Mouse (Mus musculus): ENCODE data around the gene Uba2.
"Not testable (repeated sequence)": the region's sequence is repeated elsewhere in the genome, so short reads cannot be mapped to it uniquely, and the experiment has no call there.

The Uba2 gene

GRCm38 (mm10) chr7:34169454-34169853 is at the start of gene Uba2:
TSS of gene Uba2 (minus strand) at chr7:34169599.
- DNase-seq (ENCODE audit: low read depth, low spot score), result no peak

- no peak for DNase-seq (ENCODE audit: low read depth, low spot score)
These were observed 49.1 kb upstream of the Uba2 start for GRCm38 (mm10) chr7:34218496-34218895.

DNA sequence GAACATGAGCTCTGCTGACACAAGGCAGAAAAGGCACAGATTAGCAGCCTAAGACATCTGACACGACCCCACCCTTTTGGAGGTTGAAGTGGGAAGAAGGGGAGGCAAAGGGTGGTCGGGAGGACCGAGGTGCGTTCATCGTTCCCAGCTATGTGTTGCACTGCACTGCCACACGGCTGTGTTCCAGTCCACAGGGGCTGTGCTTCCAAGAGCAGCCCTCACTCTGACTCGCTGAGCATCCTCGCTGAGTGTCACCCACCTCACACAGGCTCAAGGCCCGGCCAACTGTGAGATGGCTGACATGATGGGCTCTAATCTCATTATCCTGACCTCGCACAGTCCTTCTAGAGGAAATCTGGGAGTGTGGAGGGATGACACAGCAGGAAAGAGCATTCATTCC is 47.1 kb upstream of the Uba2 start:
- DNase-seq (ENCODE audit: low read depth, low spot score), result no peak

DNA sequence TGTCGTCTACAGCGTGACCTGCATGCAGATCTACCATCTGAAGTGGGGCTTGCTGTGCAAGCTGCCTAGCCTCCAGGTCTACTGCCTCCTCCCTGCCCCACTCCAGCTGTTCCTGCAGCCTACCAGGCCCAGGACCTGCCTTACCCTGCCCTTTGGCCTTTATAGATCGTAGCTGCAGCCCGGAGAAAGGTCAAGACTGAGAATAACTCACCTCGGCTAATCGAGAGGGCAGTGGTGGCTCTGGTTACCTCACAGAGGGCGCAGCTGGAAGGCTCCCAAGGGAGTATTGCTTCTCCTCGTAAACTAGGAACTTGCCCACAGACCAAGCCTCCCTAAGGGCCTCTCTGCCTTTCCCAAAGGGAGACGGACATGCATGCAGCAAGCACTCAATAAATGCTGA is 46.1 kb upstream of the Uba2 start:
- DNase-seq (ENCODE audit: low read depth, low spot score), result no peak

DNA sequence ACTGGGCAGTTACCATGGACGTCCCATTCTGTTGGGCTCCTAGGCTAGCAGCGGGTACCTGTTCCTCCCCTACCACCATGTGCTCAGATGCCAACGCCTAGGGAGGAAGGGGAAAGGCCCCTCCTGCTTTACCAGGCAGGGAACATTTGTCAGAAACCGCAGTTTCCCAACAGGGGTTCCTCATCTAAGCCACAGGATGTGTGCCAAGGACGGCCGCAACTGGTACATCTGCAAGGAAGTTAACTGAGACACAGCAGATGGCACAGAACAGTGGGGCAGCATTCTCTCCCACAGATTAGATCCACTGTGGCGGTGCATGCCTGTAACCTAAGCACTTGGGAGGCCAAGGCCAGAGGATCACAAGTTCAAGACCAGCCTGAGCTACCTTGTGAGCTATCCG is 45.2 kb upstream of the Uba2 start:
- no peak for DNase-seq (ENCODE audit: low read depth, low spot score)

GRCm38 (mm10) chr7:34213281-34213680 is 43.9 kb upstream of the Uba2 start:
- no peak for DNase-seq (ENCODE audit: low read depth, low spot score)

- DNase-seq (ENCODE audit: low read depth, low spot score), result no peak
These were observed 38.8 kb upstream of the Uba2 start for GRCm38 (mm10) chr7:34208027-34208745.

DNA sequence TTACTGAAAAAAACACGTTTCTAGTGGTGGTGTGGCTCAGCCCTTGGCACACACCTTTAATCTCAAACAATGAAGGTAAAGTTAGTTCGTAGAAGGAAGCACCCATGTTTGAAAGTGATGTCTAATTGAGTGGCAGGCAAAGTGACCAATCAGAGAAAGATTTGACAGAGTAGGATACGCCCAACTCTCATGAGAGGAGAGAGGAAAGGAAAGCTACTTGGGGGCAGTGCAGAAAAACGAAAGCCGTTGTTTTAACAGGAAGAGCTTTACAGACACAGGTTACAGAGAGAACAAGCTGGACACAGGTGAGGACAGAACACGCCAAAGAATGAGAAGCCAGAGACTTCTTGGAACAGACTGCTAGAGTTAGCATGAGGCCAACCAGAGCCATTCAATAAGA is 36.9 kb upstream of the Uba2 start:
- DNase-seq (ENCODE audit: low read depth, low spot score), result no peak

GRCm38 (mm10) chr7:34202147-34202546 is 32.7 kb upstream of the Uba2 start:
- not testable (repeated sequence) for DNase-seq (ENCODE audit: low read depth, low spot score)

- no peak for DNase-seq (ENCODE audit: low read depth, low spot score)
These were observed 31.4 kb upstream of the Uba2 start for GRCm38 (mm10) chr7:34200829-34201228.

GRCm38 (mm10) chr7:34198346-34198745 is 28.9 kb upstream of the Uba2 start:
- DNase-seq (ENCODE audit: low read depth, low spot score), result no peak

DNA sequence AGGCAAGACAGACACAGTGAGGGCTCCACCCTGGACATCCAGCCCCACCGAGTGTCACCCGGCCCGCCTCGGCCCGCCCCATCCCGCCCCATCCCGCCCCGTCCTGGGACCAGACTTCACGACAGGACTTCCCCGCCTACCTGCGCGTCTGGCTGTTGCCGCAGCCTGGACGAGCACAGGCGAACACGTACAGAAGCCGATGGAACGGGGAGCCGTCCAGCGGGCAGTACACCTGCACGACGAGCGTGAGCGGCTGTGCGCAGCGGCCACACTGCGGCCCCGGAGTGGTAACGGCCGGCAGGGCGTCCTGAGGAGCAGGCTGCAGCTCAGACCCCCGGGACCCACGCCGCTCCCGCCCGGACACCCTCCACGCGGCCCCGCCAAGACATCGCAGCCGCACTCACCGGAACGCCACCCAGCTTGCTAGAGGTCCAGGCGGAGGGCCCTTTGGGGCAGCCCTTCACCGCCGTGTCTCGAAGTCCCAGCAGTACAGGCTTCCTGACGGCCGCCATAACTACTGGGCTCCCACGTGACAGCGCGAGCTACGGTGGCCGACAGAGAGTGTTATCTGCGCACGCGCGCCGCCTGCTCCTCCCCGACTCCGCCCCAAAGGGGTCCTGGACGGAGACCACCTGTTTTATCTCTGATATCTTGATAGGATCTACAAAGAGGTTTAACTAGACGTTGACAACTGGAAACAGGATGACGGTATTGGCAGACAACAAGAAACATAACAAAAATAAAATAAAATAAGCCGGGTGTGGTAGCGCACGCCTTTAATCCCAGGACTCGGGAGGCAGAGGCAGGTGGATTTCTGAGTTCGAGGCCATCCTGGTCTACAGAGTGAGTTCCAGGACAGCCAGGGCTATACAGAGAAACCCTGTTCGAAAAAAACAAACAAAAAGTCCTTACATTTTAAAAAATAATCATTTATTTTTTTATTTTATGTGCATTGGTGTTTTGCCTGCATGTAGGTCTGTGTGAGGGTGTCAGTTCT is 27.0 kb upstream of the Uba2 start, which contains the start of gene Pdcd2l:
Gene Pdcd2l (minus strand): TSS at position 530 of the 997 bp plus-strand sequence.
- peak; percentile 69 for DNase-seq (ENCODE audit: low read depth, low spot score)

GRCm38 (mm10) chr7:34195632-34196031 is 26.2 kb upstream of the Uba2 start:
- no peak for DNase-seq (ENCODE audit: low read depth, low spot score)

GRCm38 (mm10) chr7:34192825-34193224 is 23.4 kb upstream of the Uba2 start:
- DNase-seq (ENCODE audit: low read depth, low spot score), result no peak

DNA sequence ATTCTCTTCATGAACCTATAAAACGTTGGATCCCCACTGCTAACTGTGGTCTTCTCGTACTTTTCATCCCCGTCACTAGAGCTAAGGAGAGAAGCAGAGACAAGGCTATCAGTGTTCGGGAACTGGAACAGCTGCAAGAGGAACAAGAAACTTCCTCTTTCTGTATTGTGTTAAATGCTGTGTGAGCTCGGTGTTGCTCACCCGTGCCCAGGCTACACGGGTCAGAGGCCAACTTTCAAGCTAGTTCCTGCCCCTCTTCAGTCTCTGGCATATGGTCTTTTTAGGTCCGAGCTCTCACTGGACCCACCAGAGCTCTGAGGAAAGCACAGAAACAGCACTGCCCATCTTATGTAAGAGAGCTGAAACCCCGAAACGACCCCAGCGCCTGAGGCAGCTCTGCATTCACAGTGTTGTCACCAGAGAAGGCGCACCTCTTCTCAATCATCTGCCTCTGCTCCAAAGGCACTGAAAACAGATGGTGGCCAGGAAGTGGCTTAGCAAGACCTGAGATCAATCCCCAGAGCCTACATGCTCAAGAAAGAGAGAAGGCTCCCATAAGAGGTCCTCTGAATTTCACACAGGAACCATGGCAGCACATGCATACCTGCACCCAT is 20.1 kb upstream of the Uba2 start:
- DNase-seq (ENCODE audit: low read depth, low spot score), result no peak

GRCm38 (mm10) chr7:34183794-34184193 is 14.4 kb upstream of the Uba2 start:
- DNase-seq (ENCODE audit: low read depth, low spot score), result no peak

GRCm38 (mm10) chr7:34183356-34183755 is 14.0 kb upstream of the Uba2 start:
- DNase-seq (ENCODE audit: low read depth, low spot score), result no peak

DNA sequence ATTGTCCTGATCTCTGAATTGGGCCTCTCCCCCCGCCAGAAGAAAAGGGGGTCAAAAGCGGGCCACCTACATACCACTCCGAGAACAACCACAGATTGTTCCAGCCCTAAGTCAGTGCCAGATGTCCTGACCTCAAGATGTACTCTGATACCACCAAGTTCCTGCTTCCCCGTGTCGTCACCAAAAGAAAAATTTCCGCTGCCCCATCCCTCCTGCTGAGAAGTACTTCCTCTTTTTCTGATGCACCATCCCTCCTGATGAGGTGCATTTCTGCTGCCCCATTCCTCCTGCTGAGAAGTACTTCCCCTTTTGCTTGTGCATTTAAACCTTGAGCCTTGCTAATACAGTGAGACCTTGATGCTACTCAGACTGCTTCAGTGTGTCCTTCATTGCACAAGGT is 6.8 kb upstream of the Uba2 start:
- DNase-seq (ENCODE audit: low read depth, low spot score), result not testable (repeated sequence)

DNA sequence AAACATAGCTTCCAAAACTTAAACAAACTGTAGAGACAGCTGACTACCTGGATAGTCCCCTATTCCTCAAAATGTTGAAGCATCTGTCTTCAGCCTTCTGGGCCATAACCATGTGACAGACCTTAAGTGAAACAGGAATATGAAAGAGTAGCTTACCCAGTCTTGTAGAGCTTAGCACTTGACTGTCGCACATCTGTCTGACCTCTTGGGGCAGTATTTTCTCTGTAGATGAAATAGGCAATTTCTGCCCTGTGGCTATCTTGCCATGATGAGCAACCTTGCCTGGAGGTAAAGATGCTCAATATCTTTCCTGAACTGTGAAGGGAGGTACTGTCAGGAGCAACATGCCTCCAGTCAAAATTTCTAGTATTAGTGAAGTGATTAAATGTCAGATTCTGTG is 2.9 kb upstream of the Uba2 start:
- DNase-seq (ENCODE audit: low read depth, low spot score), result no peak

DNA sequence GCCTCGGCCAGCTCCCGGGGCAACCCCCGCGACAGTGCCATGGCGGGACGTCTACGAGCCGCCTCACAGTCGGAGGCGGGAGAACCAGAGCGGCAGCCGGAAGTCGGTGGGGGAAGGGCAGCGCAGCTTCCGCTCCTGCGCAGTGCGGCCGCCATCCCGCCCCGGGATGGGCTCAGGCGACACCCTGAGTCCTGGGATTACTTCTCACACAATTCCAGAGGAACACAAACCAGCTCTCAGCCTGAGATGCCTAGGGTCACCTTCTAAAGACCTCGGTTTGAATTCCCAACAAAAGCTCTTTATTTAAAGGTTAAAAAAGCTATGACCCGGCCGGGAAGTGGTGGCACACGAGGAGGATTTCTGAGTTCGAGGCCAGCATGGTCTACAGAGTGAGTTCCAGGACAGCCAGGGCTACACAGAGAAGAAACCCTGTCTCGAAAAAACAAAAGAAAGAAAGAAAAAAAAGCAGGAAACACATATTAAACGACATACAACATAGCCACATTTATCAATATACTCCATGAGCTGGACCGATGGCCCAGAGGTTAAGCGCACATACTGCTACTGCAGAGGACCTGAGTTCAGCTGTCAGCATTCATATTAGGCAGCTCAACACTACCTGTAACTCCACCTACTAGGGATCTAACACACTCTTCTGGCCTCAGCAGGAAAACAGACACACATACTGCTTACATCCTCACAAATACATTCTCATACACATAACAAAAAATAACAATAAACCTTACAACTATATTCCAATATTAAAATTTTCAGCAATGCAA is 738 bp downstream of the Uba2 start:
- peak; percentile 55 for DNase-seq (ENCODE audit: low read depth, low spot score)

DNA sequence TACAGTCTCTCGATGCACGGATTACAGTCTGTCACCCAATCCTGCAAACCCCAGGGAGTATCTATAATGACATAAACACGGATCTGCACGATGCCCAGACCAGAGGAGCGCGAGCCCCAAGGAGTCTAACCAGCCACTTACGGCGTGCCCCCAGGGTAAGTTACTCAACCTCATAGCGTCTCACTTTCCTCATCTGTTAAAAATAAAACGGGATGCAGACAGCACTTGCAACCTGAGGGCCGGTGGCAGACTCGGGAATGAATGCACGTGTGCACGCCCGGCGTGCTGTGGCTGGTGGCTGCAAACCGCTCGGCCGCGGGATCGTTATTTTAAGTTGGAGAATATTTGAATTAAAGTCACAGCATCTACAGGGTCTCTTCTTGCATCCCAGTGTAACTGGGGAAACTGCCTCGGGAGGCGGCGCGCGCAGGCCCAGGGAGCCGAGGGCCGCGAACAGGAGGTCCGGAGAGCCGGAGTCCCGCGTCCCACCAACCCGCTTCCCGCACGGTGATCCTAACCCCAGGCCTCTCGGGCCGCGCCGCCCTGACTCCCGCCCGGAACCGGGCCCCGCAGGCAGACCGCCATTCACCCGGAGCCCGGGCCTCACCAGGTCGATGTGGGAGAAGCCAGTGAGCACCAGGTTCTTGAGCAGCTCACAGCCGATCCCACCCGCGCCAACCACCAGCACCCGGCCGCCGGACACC is 1.5 kb downstream of the Uba2 start:
- DNase-seq (ENCODE audit: low read depth, low spot score), result no peak

Measured in telencephalon, adult 2 months (tissue).